Mouse (Mus musculus) liver, embryonic 14.5 days (tissue): ENCODE measurements around the gene Adcy4.

Experiments used
- CTCF ChIP-seq: IDR thresholded peaks from 2 replicates; pipeline ENCODE4 v1.5.1; 2016; ENCODE audit warnings: antibody characterized with exemption, low read depth, control low read depth
- EP300 ChIP-seq: IDR thresholded peaks from 2 replicates; pipeline ENCODE4 v1.6.1; 2016; ENCODE audit warnings: antibody characterized with exemption, low read depth

DNA sequence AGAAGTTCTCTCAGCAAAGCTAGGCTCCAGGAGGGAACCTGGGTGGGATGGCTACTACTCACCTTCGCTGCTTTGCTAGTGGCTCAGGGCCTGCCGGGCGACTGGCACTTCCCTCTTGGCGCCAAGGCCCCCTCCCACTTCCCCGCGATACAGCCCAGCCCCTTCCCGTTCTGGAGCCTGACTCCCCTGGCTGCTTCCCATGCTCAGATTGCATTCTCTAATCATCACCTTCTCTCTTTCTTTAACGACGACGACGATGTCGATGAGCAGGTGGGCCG lies at the start of gene Adcy4:
- TF ChIP-seq CTCF (no peak), EP300 (no peak)
